Mouse (Mus musculus): ENCODE data around the gene Ccr10.

- no peak for TF ChIP-seq GATA1 (IDR thresholded peaks at IDR 0.05; ENCODE audit: low read depth, low read length)
- TF ChIP-seq USF1 (IDR thresholded peaks at IDR 0.05; ENCODE audit: low read depth, low read length), result no peak
- TF ChIP-seq CTCF (IDR thresholded peaks at IDR 0.05 in 2 of 3, conservative IDR thresholded peaks at IDR 0.05 in 1 of 3; ENCODE audit: control insufficient read depth in 1 of 3, insufficient read depth in 1 of 3, low read depth in 2 of 3, low read length in 3 of 3, poor library complexity in 1 of 3, severe bottlenecking in 1 of 3), result no peak
- TF ChIP-seq POLR2A (IDR thresholded peaks at IDR 0.05; ENCODE audit: control insufficient read depth in 1 of 2, insufficient read depth in 1 of 2, low read depth in 1 of 2, low read length in 2 of 2, poor library complexity in 1 of 2), result no peak
- no peak for TF ChIP-seq CHD2 (IDR thresholded peaks at IDR 0.05; ENCODE audit: low read length)
- no peak for TF ChIP-seq MXI1 (IDR thresholded peaks at IDR 0.05; ENCODE audit: low read depth, low read length)
Measured at GRCm38 (mm10) chr11:101152825-101153224, 22.4 kb downstream of the Ccr10 start.

All from MEL (cell line).